Mouse (Mus musculus) heart, postnatal 0 days (tissue): ENCODE measurements around the gene Kif26b. TPM values are rescaled to one million over a fixed set of nuclear protein-coding genes. Genes with fewer than 3 reads are reported as not detected.
A peak's percentile ranks its signal among the peaks of the same experiment; 100 is the strongest.

ENCODE experiments used
- ATAC-seq: fragments of 200-750 bp; cut with Nextera tagmentation; 2 replicates; pipeline ENCODE4 v1.8.0; 2017; ENCODE audit warnings: low read depth, moderate number of reproducible peaks, moderate library complexity; ENCODE audit not compliant: insufficient read depth
- DNase-seq: peaks from one replicate; pipeline ENCODE4 v3.0.0-alpha.2; 2016; ENCODE audit warnings: low spot score
- H3K27ac ChIP-seq: fragments of 300-500 bp; sonication (generic); 2 replicates; pipeline ENCODE4 v1.5.1; 2014; ENCODE audit warnings: low read depth, mild to moderate bottlenecking
- H3K27me3 ChIP-seq: fragments of 300-500 bp; sonication (generic); 2 replicates; pipeline ENCODE4 v1.6.1; 2014; ENCODE audit warnings: low read length, mixed read lengths; ENCODE audit not compliant: control insufficient read depth, insufficient read depth
- H3K36me3 ChIP-seq: fragments of 300-500 bp; sonication (generic); replicated peaks from 2 replicates; pipeline ENCODE4 v1.6.1; 2014; ENCODE audit warnings: low read length, mixed read lengths; ENCODE audit not compliant: control insufficient read depth, insufficient read depth
- H3K4me1 ChIP-seq: fragments of 300-500 bp; sonication (generic); 2 replicates; pipeline ENCODE4 v1.6.1; 2014; ENCODE audit warnings: antibody characterized with exemption; ENCODE audit not compliant: control insufficient read depth, insufficient read depth
- H3K4me2 ChIP-seq: fragments of 300-500 bp; sonication (generic); 2 replicates; pipeline ENCODE4 v1.6.1; 2014; ENCODE audit warnings: low read depth, mild to moderate bottlenecking, low read length, moderate library complexity
- H3K4me3 ChIP-seq: fragments of 300-500 bp; sonication (generic); 2 replicates; pipeline ENCODE4 v1.5.1; 2014; ENCODE audit warnings: low read depth, low read length
- H3K9ac ChIP-seq: fragments of 300-500 bp; sonication (generic); replicated peaks from 2 replicates; pipeline ENCODE4 v1.6.1; 2014; ENCODE audit warnings: low read depth, low read length, mixed read lengths
- H3K9me3 ChIP-seq: fragments of 300-500 bp; sonication (generic); replicated peaks from 2 replicates; pipeline ENCODE4 v1.6.1; 2016; ENCODE audit warnings: low read length; ENCODE audit not compliant: control insufficient read depth
- CTCF ChIP-seq: IDR thresholded peaks from 2 replicates; pipeline ENCODE4 v1.5.1; 2016; ENCODE audit warnings: antibody characterized with exemption, control low read depth, low read depth
- EP300 ChIP-seq: IDR thresholded peaks from 2 replicates; pipeline ENCODE4 v1.6.1; 2016; ENCODE audit warnings: antibody characterized with exemption, low read depth
- WGBS: fragments of 180-500 bp; shearing (Covaris S2); extraction: QIAGEN DNeasy Blood & Tissue Kit; methylation state at CpG from one replicate; pipeline ENCODE4 v1.1.7; 2014; 5-methylcytosine and 5-hydroxymethylcytosine counted together
- polyA plus RNA-seq: library from polyadenylated mRNA; unstranded; fragments of >200 nt; fragmentation: Nextera tagmentation; extraction: Ambion mirVana; gene quantifications from 2 replicates; pipeline ENCODE4 v1.2.1, GENCODE M21; 2015
- total RNA-seq: library from RNA; depleted of rRNA; stranded (reverse); fragments of >200 nt; gene quantifications from 2 replicates; pipeline ENCODE4 v1.2.3, GENCODE M21; 2014; ENCODE audit warnings: low replicate concordance

Gene Kif26b
- total and polyA plus RNA-seq, 2 experiments from 2014 or later: 1.8 to 19.8 TPM

DNA sequence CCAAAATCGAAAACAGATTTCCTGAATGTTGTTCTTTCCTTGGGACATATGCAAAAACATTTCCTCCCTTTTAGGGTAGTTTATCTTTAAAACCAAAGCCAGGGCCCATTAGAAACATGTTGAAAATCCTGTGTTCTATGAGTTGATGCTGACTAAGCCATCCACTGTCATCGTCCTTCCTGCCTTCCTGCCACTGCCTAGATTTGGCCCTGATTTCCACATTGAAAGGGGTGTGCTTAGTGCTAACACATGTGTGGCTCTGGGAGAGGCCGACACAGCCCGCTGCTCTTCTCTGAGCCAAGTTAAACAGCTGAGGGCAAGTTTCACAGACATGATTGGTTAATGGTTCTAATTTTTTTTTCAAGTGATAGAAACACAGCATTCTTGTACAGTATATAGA is 407.5 kb downstream of the Kif26b start:
- no peak for DNase-seq
- H3K27ac ChIP-seq: no peak overlapping the region
- ATAC-seq: no peak

DNA sequence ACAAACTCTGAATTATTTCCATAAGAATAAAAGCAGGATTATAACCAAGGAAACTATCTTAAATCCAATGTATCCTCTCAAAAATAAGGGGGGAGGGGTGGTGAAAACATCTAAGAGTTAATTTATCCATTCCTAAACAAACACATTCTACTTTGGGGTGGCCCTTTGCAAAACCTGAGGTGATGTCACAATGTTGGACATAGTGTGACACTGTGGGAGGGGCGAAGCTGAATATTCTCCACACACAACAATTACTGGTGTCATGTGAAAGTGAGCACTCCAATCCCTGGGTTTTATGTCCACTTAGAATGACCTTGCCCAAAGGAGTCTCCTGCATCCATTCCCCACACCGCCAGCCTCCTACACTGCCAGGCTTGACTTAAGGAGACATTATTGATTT is 408.1 kb downstream of the Kif26b start:
- ATAC-seq: no peak
- DNase-seq: no peak
- Histone ChIP-seq H3K4me3 (no peak overlapping the region), H3K36me3 (peaks cover 8% of the 10 kb centered on the region; the same call in 1 of the 2 replicates), H3K9ac (no peak overlapping the region), H3K4me1 (no peaks in the 10 kb centered on the region), H3K4me2 (no peak overlapping the region), H3K9me3 (no peaks in the 10 kb centered on the region), H3K27me3 (no peaks in the 10 kb centered on the region), H3K27ac (no peak overlapping the region)
- WGBS: 76% methylated on average over 2 of the region's 2 CpGs
- no peak for TF ChIP-seq EP300
- TF ChIP-seq CTCF: no peak

More for the DNA sequence above, 407.5 kb downstream of the Kif26b start:
- Histone ChIP-seq H3K4me2 (no peak overlapping the region), H3K36me3 (peaks cover 9% of the 10 kb centered on the region; the same call in 1 of the 2 replicates), H3K4me3 (no peak overlapping the region), H3K9ac (no peak overlapping the region), H3K4me1 (no peaks in the 10 kb centered on the region), H3K9me3 (no peaks in the 10 kb centered on the region), H3K27me3 (no peaks in the 10 kb centered on the region)
- WGBS: 45% methylated on average over 4 of the region's 4 CpGs
- no peak for TF ChIP-seq CTCF
- no peak for TF ChIP-seq EP300

- DNase-seq: peak; percentile 14
- no peaks in the 10 kb centered on the region for H3K4me1 ChIP-seq
- no peak overlapping the region for H3K27ac ChIP-seq
- H3K27me3 ChIP-seq: no peaks in the 10 kb centered on the region
- ATAC-seq: peak; percentile 59
- H3K9me3 ChIP-seq: no peaks in the 10 kb centered on the region
- no peak overlapping the region for H3K9ac ChIP-seq
- H3K4me2 ChIP-seq: no peak overlapping the region
- TF ChIP-seq CTCF (no peak), EP300 (no peak)
- WGBS: 46% methylated on average over 4 of the region's 4 CpGs
- no peaks in the 10 kb centered on the region for H3K36me3 ChIP-seq
- no peak overlapping the region for H3K4me3 ChIP-seq
Observed at GRCm38 (mm10) chr1:178940353-178940752, 411.4 kb downstream of the Kif26b start.

DNA sequence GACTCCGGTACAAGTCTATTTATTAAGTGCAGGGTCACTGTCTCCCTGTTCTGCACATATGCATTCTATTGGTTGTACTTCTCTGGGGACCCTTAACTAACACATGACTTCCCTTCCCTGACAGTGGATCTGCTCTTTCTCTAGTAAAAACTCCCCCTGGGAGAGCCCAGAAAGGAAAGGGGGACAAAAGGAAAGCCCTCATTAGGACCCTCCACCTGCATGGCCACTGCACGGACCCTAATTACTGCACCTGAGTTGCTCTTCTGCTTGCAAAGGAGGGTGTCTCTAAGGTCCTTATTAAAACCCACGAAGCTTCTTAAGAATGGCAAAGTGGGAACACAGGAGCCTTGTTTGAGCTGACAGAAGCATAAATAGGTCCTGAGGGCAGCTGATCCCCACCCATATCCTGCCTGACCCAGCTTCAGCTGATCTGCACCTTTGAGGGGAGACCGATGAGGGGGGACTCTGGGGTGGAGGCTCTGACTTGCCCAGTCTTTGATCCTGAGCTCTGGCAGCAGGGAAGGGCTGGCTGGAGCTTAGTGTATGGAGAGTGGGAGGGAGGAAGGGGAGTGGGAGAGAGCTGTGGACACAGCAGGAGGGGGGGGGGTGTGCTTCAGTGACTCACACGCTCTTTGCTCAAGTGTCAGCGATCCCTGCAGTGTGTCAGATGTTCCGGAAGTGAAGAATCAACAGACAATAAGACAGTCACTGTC is 413.5 kb downstream of the Kif26b start:
- 45% methylated on average over 7 of the region's 7 CpGs for WGBS
- ATAC-seq (no peak), DNase-seq (no peak)
- no peaks in the 10 kb centered on the region for H3K4me1 ChIP-seq
- H3K9ac ChIP-seq: no peak overlapping the region
- H3K27me3 ChIP-seq: no peaks in the 10 kb centered on the region
- TF ChIP-seq CTCF (no peak), EP300 (no peak)
- no peak overlapping the region for H3K27ac ChIP-seq
- H3K36me3 ChIP-seq: no peaks in the 10 kb centered on the region
- H3K9me3 ChIP-seq: no peaks in the 10 kb centered on the region
- H3K4me3 ChIP-seq: no peak overlapping the region
- H3K4me2 ChIP-seq: no peak overlapping the region

- 83% methylated on average over 12 of the region's 12 CpGs for WGBS
- TF ChIP-seq EP300 (no peak), CTCF (no peak)
- peaks cover 10% of the 10 kb centered on the region; the same call in 1 of the 2 replicates for H3K9me3 ChIP-seq
- no peak overlapping the region for H3K9ac ChIP-seq
- H3K4me1 ChIP-seq: no peaks in the 10 kb centered on the region
- H3K4me2 ChIP-seq: no peak overlapping the region
- H3K27ac ChIP-seq: no peak overlapping the region
- no peak for DNase-seq
- H3K36me3 ChIP-seq: no peaks in the 10 kb centered on the region
- H3K4me3 ChIP-seq: no peak overlapping the region
- ATAC-seq: no peak
- H3K27me3 ChIP-seq: no peaks in the 10 kb centered on the region
Observed at GRCm38 (mm10) chr1:178952910-178953309, 424.0 kb downstream of the Kif26b start.

DNA sequence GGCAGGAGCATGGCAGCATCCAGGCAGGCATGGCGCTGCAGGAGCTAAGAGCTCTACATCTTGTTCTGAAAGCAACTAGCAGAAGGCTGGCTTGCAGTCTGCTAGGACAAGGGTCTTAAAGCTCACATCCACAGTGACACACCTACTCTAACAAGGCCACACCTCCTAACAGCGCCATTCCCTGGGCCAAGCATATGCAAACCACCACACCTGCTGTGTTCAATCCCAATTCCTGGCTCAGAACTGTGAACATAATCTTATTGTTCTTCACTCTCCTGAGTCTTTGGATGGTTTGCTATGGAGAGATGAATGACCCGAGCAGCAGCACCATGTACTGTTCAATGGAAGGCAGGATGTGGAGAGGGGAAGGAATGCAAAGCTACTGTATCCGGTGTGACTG is 429.7 kb downstream of the Kif26b start:
- DNase-seq: no peak

More for the DNA sequence above, 429.7 kb downstream of the Kif26b start:
- H3K36me3 ChIP-seq: no peaks in the 10 kb centered on the region
- ATAC-seq: no peak
- no peak overlapping the region for H3K9ac ChIP-seq
- H3K4me2 ChIP-seq: no peak overlapping the region
- H3K4me1 ChIP-seq: no peaks in the 10 kb centered on the region
- WGBS: 87% methylated on average over 4 of the region's 4 CpGs
- no peaks in the 10 kb centered on the region for H3K27me3 ChIP-seq
- no peaks in the 10 kb centered on the region for H3K9me3 ChIP-seq
- TF ChIP-seq EP300: no peak
- TF ChIP-seq CTCF: no peak
- no peak overlapping the region for H3K27ac ChIP-seq
- H3K4me3 ChIP-seq: no peak overlapping the region
